Mouse (Mus musculus) T-cell, adult 2 months (primary cell): ENCODE measurements at regions not wholly inside any gene's neighbourhood (a gene's known extent, or its start where the extent isn't known, plus 50 kb on each side); places are given as distances from the start of the nearest gene placed in this dataset.

ENCODE experiments used
- DNase-seq: peaks from one replicate; pipeline ENCODE4 v3.0.0; 2022; ENCODE audit warnings: low spot score

DNA sequence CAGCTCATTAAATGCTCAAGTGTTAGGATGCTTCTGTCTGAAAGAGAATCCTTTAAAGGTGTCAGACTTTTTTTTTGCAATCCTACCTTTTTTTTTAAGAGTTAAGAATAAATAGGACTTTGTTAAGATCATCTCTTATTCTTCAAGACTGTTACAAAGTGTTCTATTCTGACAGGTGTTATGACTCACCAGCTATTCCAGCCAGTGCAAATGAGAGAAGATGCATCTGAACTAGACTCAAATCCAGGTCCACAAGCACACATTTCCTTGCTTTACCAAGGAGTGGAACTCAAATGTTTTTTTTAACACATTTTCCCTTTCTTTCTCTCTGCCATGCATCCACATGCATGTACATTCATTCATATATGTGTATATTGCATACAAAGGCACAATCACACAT is 98.4 kb upstream of the Atp10a start:
- DNase-seq, result no peak

DNA sequence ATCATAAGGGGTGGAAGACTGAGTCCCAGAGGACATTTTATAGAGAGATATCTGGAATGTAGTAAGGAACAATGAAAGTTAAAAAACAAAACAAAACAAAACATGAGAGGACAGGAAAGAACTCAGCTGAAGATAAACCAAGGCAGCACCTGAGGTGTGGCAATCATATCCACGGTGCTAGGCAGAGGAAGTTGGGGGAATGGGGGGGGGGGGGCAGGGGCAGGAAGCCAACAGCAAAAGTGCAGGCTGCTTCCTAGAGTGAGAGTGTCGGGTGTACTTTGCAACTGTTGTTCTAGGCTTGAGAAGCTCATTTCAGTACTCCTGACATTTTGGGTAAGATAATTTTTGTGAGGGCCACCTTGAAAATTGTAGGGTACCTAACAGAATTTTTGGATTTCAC is 87.2 kb upstream of the Atp10a start:
- DNase-seq, result peak; percentile 20

DNA sequence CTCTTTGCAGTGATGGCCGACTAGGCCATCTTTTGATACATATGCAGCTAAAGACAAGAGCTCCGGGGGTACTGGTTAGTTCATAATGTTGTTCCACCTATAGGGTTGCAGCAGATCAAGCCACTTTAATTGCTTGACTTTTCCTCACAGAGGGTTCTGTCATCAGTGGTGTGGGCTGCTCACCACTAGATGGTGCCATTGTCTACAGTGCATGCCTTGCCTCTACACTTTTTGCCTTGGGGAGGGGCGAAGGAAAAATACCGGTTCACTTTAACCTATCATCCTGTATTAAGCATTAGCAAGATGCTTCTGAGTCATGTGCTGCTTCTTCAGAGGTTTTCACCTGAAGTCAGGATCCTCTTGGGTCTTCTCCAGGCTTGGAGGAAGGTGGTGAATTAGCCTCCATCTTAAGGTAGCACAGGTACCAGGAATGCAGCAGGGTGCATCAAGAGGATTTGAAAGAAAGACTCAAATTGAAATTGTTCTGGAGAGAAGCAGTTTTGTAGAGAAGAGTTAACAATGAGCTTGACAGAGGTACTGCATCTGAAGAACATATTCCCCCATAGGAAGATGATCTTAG is 71.6 kb upstream of the Atp10a start:
- peak; percentile 60 for DNase-seq

DNA sequence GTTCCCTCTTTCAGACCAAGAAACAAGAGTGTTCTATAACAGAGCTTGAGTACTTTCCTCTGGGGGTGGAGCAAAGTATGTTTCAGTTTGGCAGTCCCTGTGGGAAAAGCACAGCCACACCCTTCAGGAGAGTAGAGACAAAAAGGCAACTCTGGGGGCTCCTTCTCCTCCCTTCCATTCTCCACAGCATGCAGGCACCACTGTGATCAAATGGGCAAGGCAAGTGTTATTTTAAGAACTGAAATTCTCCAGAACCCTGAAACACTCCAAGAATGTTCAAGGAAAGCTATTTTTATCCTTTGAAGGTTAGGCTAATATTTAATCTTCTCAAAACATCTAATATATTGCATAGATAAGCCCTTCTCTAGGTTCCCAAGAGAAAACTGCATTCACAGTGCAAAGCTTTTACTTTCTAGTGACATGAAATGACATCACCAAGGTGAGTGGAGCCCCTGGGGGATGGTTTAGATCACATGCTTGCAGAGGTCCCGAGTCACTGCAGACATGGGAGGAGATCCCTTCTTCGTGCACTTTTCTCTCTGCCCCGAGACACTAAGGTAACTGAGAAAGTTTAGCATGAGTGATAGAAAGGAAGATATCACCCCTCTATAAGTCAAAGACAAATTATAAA is 70.2 kb upstream of the Atp10a start:
- DNase-seq, result no peak

DNA sequence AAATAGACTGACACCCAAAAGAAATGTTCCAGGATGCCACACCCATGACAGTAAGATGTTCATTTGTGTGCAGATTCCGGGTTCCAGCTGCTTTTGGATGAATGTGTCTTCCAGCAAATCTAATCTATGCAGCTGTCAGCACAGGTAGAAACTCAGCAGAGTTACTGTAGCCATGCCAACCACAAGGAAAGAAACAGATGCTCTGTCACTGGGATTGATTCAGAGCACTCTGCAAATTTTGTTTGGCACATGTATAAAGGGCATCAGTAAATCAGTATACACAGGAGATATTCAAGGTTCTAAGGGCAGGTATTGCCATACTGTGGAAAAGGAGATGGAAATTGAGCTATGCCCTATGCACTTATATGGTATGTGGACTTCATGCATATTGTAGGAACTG is 60.0 kb upstream of the Atp10a start:
- no peak for DNase-seq
